Mouse (Mus musculus) neural tube, embryonic 12.5 days (tissue): Measurements from ENCODE around the gene Tmem131l. TPM values are rescaled to one million over a fixed set of nuclear protein-coding genes. Genes with fewer than 3 reads are reported as not detected.

Experiments
- ATAC-seq: fragments of 200-750 bp; cut with Nextera tagmentation; 2 replicates; pipeline ENCODE4 v1.8.0; 2017; ENCODE audit warnings: low read depth, mild to moderate bottlenecking, moderate TSS enrichment, moderate library complexity; ENCODE audit not compliant: low FRiP score
- H3K27ac ChIP-seq: fragments of 300-500 bp; sonication (generic); 2 replicates; pipeline ENCODE4 v1.5.1; 2016
- H3K27me3 ChIP-seq: fragments of 300-500 bp; sonication (generic); replicated peaks from 2 replicates; pipeline ENCODE4 v1.6.1; 2016; ENCODE audit warnings: mild to moderate bottlenecking
- H3K36me3 ChIP-seq: fragments of 300-500 bp; sonication (generic); 2 replicates; pipeline ENCODE4 v1.6.1; 2016; ENCODE audit warnings: mild to moderate bottlenecking
- H3K4me1 ChIP-seq: fragments of 300-500 bp; sonication (generic); 2 replicates; pipeline ENCODE4 v1.6.1; 2016
- H3K4me2 ChIP-seq: fragments of 300-500 bp; sonication (generic); replicated peaks from 2 replicates; pipeline ENCODE4 v1.6.1; 2016; ENCODE audit warnings: mild to moderate bottlenecking
- H3K4me3 ChIP-seq: fragments of 300-500 bp; sonication (generic); 2 replicates; pipeline ENCODE4 v1.5.1; 2016
- H3K9ac ChIP-seq: fragments of 300-500 bp; sonication (generic); 2 replicates; pipeline ENCODE4 v1.6.1; 2016; ENCODE audit warnings: mild to moderate bottlenecking
- H3K9me3 ChIP-seq: fragments of 300-500 bp; sonication (generic); 2 replicates; pipeline ENCODE4 v1.6.1; 2016; ENCODE audit warnings: mild to moderate bottlenecking
- WGBS: fragments of 180-500 bp; shearing (Covaris S2); methylation state at CpG from one replicate; pipeline ENCODE4 v1.1.7; 2016; 5-methylcytosine and 5-hydroxymethylcytosine counted together
- polyA plus RNA-seq: library from polyadenylated mRNA; unstranded; fragments of >200 nt; fragmentation: Nextera tagmentation; extraction: Ambion mirVana; gene quantifications from 2 replicates; pipeline ENCODE4 v1.2.1, GENCODE M21; 2016

The Tmem131l gene
- polyA plus RNA-seq, 1 experiment from 2014 or later, result 90.8 TPM

GRCm38 (mm10) chr3:83997563-83997962 lies 42.4 kb downstream of the Tmem131l start:
- H3K36me3 ChIP-seq, result no peaks in the 10 kb centered on the region; the same call in 1 of the 2 replicates
- H3K4me1 ChIP-seq, result peaks cover 53% of the 10 kb centered on the region
- 47% methylated on average over 5 of the region's 5 CpGs for WGBS
- H3K27me3 ChIP-seq, result no peaks in the 10 kb centered on the region
- H3K9ac ChIP-seq, result no peak overlapping the region
- H3K4me2 ChIP-seq, result no peak overlapping the region
- no peak overlapping the region for H3K27ac ChIP-seq
- ATAC-seq, result no peak
- H3K4me3 ChIP-seq, result no peak overlapping the region
- no peaks in the 10 kb centered on the region for H3K9me3 ChIP-seq

GRCm38 (mm10) chr3:83997036-83997435 lies 42.9 kb downstream of the Tmem131l start:
- H3K27ac ChIP-seq, result no peak overlapping the region
- WGBS, result 60% methylated on average over 3 of the region's 3 CpGs
- ATAC-seq, result no peak

GRCm38 (mm10) chr3:83996086-83996485 lies 43.9 kb downstream of the Tmem131l start:
- Histone ChIP-seq H3K4me2 (no peak overlapping the region), H3K4me1 (peaks cover 65% of the 10 kb centered on the region), H3K36me3 (no peaks in the 10 kb centered on the region; the same call in 1 of the 2 replicates), H3K27me3 (no peaks in the 10 kb centered on the region), H3K9me3 (no peaks in the 10 kb centered on the region), H3K4me3 (no peak overlapping the region), H3K27ac (no peak overlapping the region), H3K9ac (no peak overlapping the region)
- WGBS, result 55% methylated on average over 6 of the region's 6 CpGs
- no peak for ATAC-seq

More at GRCm38 (mm10) chr3:83997036-83997435, 42.9 kb downstream of the Tmem131l start:
- Histone ChIP-seq H3K4me3 (no peak overlapping the region), H3K36me3 (no peaks in the 10 kb centered on the region; the same call in 1 of the 2 replicates), H3K4me2 (no peak overlapping the region), H3K4me1 (peaks cover 59% of the 10 kb centered on the region), H3K9ac (no peak overlapping the region), H3K27me3 (no peaks in the 10 kb centered on the region), H3K9me3 (no peaks in the 10 kb centered on the region)

- Histone ChIP-seq H3K9me3 (no peaks in the 10 kb centered on the region), H3K4me1 (peaks cover 67% of the 10 kb centered on the region), H3K9ac (no peak overlapping the region), H3K36me3 (no peaks in the 10 kb centered on the region), H3K27me3 (no peaks in the 10 kb centered on the region), H3K4me3 (no peak overlapping the region), H3K27ac (no peak overlapping the region), H3K4me2 (no peak overlapping the region)
- no peak for ATAC-seq
- 73% methylated on average over 9 of the region's 9 CpGs for WGBS
These were observed 44.6 kb downstream of the Tmem131l start for GRCm38 (mm10) chr3:83995254-83995830.

GRCm38 (mm10) chr3:83994217-83994839 lies 45.6 kb downstream of the Tmem131l start:
- 23% methylated on average over 8 of the region's 8 CpGs for WGBS
- no peaks in the 10 kb centered on the region for H3K27me3 ChIP-seq
- peak; percentile 72 for ATAC-seq
- no peak overlapping the region for H3K4me3 ChIP-seq
- no peak overlapping the region for H3K9ac ChIP-seq
- H3K27ac ChIP-seq, result no peak overlapping the region
- no peaks in the 10 kb centered on the region for H3K36me3 ChIP-seq
- peaks cover 72% of the 10 kb centered on the region for H3K4me1 ChIP-seq
- no peak overlapping the region for H3K4me2 ChIP-seq
- no peaks in the 10 kb centered on the region for H3K9me3 ChIP-seq

- no peak overlapping the region for H3K4me2 ChIP-seq
- H3K4me1 ChIP-seq, result peaks cover 81% of the 10 kb centered on the region
- no peaks in the 10 kb centered on the region for H3K9me3 ChIP-seq
- H3K4me3 ChIP-seq, result no peak overlapping the region
- H3K27ac ChIP-seq, result no peak overlapping the region; the same call in 1 of the 2 replicates
- H3K9ac ChIP-seq, result no peak overlapping the region
- H3K27me3 ChIP-seq, result no peaks in the 10 kb centered on the region
- 57% methylated on average over 8 of the region's 8 CpGs for WGBS
- no peaks in the 10 kb centered on the region for H3K36me3 ChIP-seq
- peak; percentile 27 for ATAC-seq
These were observed 46.9 kb downstream of the Tmem131l start for GRCm38 (mm10) chr3:83993089-83993516.

- Histone ChIP-seq H3K4me3 (no peak overlapping the region), H3K9ac (no peak overlapping the region), H3K4me1 (peaks cover 77% of the 10 kb centered on the region), H3K4me2 (no peak overlapping the region), H3K27ac (no peak overlapping the region), H3K36me3 (no peaks in the 10 kb centered on the region), H3K27me3 (no peaks in the 10 kb centered on the region), H3K9me3 (no peaks in the 10 kb centered on the region)
- WGBS, result 90% methylated on average over 8 of the region's 8 CpGs
- ATAC-seq, result no peak
These were observed 48.1 kb downstream of the Tmem131l start for GRCm38 (mm10) chr3:83991691-83992524.

- H3K36me3 ChIP-seq, result no peaks in the 10 kb centered on the region
- H3K4me1 ChIP-seq, result peaks cover 77% of the 10 kb centered on the region
- no peak overlapping the region for H3K9ac ChIP-seq
- ATAC-seq, result no peak
- H3K27ac ChIP-seq, result no peak overlapping the region
- no peaks in the 10 kb centered on the region for H3K27me3 ChIP-seq
- no peaks in the 10 kb centered on the region for H3K9me3 ChIP-seq
- no peak overlapping the region for H3K4me3 ChIP-seq
- H3K4me2 ChIP-seq, result no peak overlapping the region
- WGBS, result 17% methylated on average over 4 of the region's 4 CpGs
These were observed 51.8 kb downstream of the Tmem131l start for GRCm38 (mm10) chr3:83988214-83988613.

GRCm38 (mm10) chr3:83987533-83988112 lies 52.4 kb downstream of the Tmem131l start:
- no peak for ATAC-seq

GRCm38 (mm10) chr3:83986740-83987139 lies 53.2 kb downstream of the Tmem131l start:
- 62% methylated on average over 3 of the region's 3 CpGs for WGBS
- ATAC-seq, result no peak
- 0 out of 2 replicates have a peak overlapping the region, but pooled peaks have one; percentile 1 for H3K9ac ChIP-seq
- H3K4me2 ChIP-seq, result no peak overlapping the region
- H3K27me3 ChIP-seq, result no peaks in the 10 kb centered on the region
- no peaks in the 10 kb centered on the region for H3K36me3 ChIP-seq
- no peaks in the 10 kb centered on the region for H3K9me3 ChIP-seq
- H3K4me1 ChIP-seq, result peaks cover 75% of the 10 kb centered on the region
- no peak overlapping the region for H3K27ac ChIP-seq
- H3K4me3 ChIP-seq, result no peak overlapping the region

More at GRCm38 (mm10) chr3:83987533-83988112, 52.4 kb downstream of the Tmem131l start:
- H3K4me3 ChIP-seq, result no peak overlapping the region
- peaks cover 78% of the 10 kb centered on the region for H3K4me1 ChIP-seq
- no peak overlapping the region for H3K9ac ChIP-seq
- no peaks in the 10 kb centered on the region for H3K9me3 ChIP-seq
- H3K27ac ChIP-seq, result no peak overlapping the region
- WGBS, result 89% methylated on average over 8 of the region's 8 CpGs
- no peaks in the 10 kb centered on the region for H3K27me3 ChIP-seq
- no peak overlapping the region for H3K4me2 ChIP-seq
- no peaks in the 10 kb centered on the region for H3K36me3 ChIP-seq

GRCm38 (mm10) chr3:83985426-83985825 lies 54.5 kb downstream of the Tmem131l start:
- peaks cover 78% of the 10 kb centered on the region for H3K4me1 ChIP-seq
- H3K4me2 ChIP-seq, result no peak overlapping the region
- H3K4me3 ChIP-seq, result no peak overlapping the region
- no peaks in the 10 kb centered on the region for H3K9me3 ChIP-seq
- no peak for ATAC-seq
- 55% methylated on average over 6 of the region's 6 CpGs for WGBS
- H3K27me3 ChIP-seq, result no peaks in the 10 kb centered on the region
- H3K36me3 ChIP-seq, result no peaks in the 10 kb centered on the region
- H3K9ac ChIP-seq, result no peak overlapping the region
- H3K27ac ChIP-seq, result no peak overlapping the region

GRCm38 (mm10) chr3:83984379-83984778 lies 55.6 kb downstream of the Tmem131l start:
- no peak overlapping the region for H3K4me2 ChIP-seq
- no peak for ATAC-seq
- no peaks in the 10 kb centered on the region for H3K27me3 ChIP-seq
- no peak overlapping the region for H3K9ac ChIP-seq
- no peaks in the 10 kb centered on the region for H3K9me3 ChIP-seq
- H3K4me1 ChIP-seq, result peaks cover 83% of the 10 kb centered on the region
- H3K27ac ChIP-seq, result no peak overlapping the region
- H3K4me3 ChIP-seq, result no peak overlapping the region
- WGBS, result 65% methylated on average over 4 of the region's 4 CpGs
- H3K36me3 ChIP-seq, result no peaks in the 10 kb centered on the region
